Mouse (Mus musculus) adrenal gland, adult 8-10 months (tissue): ENCODE results near the gene Wdfy4. TPM values are rescaled to one million over a fixed set of nuclear protein-coding genes. Genes with fewer than 3 reads are reported as not detected.

Source experiments
- DNase-seq: peaks from one replicate; pipeline ENCODE4 v3.0.0; 2022
- total RNA-seq, 4 experiments: library from RNA; stranded (reverse); gene quantifications; 2 replicates each; pipeline ENCODE4 v1.2.4; 2022

Wdfy4 gene
- 1 to 10 TPM; 2.9 to 8.1 (median 4.9) TPM for total RNA-seq

DNA sequence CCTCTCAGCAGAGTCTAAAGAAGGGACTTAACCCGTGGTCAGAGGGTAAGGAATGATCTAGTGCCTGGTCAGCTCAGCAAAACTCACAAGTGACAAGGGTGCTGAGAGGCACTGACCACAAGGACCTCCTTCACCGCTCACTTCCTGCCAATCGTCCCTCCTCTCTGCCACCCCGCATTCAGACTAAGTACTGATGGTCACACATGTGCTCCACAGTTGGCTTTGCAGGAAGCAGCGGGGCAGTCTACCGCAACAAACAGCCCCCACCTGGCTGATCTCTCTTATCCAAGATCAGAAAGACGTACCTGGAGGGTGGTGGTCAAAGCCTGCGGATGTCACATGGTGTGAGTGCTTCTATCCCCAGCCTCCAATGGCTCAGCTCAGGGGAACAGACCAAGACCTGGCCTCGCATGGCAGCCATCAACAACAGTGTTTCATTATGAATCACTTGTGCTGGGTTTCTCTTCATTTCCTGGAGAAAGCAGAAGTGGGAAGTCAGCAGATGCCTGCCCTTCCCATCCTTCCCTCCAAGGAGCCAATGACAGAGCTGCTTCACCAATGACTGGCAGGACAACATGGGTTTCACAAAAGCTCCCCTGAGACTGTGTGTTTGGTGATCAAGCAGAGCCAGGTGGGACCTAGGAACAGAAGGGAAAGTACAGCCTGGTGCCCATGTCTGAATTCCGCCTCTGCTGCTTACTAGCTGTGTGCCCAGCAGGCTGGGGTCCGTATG lies at the start of gene Wdfy4:
Wdfy4 (minus strand) TSS at position 441 of the 733 bp plus-strand sequence.
- DNase-seq = peak; percentile 5

DNA sequence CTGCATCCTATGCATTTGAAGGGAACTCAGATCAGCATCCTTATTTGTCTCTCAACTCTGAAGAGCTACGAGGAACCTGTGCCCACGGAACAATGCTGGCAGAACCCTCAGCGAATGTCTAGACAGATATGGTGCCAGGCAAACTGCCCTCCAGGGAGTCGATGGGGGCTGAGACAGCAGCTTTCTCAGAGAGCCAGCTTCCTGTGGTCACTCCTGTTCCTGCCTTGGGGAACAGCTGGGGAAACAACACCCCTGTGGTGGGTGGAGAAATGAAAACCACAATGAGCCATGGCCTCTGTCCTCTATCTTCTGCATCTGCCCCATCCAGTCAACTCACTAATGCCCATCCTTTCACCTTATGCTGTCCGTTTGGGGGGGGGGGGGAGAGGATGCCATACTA lies 46.7 kb upstream of the Wdfy4 start:
- no peak for DNase-seq

DNA sequence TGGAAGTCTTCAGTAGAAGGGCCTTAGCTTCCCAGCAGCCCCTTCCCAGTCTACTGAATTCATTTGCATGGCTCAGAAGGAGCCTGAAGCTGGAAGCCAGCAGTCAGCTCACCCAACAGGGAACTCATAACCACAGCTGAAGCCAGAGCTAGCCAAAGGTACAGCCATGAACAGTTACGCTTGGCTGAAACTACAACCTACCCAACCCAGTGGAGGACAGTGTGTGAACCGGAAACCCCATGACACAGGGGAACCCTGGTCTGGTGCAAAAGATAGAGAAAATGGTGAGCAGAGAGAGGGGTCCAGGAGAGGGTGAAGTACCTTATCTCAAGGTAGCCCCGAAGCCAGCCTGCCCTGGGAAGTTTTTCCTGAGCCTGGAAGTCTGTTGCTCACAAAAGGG lies 46.0 kb upstream of the Wdfy4 start:
- DNase-seq = no peak

DNA sequence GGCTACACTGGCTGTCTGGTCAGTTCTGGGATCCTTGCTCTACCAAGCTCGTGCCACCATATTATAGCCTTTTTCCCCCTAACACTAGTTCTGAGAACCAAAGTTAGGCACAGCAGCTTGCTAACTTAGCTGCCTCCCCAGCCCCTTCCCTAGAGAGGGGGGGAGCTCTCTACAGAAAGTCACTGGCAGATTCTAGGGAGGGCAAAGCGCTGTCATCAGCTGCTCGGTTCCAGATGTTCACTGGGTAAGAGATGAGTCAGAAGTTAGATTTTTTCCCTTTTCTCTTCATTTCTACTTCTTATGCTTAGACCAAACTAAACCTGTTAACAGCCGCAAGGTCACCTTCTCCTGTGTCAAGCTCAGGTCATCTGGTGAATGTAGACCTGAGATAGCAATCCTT lies 45.4 kb upstream of the Wdfy4 start:
- no peak for DNase-seq

DNA sequence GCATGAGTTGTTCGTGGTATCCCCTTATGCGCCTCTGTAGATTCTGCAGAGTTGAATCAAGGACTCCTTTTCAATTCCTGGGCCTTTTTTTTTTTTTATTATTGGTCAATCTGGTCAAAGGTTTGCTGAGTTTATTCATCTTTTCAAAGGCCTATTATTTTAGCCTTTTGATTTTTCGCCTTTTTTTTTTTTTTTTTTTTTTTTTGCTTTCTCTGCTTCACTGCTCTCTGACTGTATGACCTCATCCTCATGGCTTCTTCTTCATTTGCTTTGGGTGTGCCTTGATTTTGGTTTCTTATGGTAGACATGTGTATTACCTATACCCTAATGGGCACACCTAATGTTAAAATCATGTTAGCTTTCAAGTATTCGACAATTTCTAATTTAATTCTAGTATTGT lies 39.9 kb upstream of the Wdfy4 start:
- DNase-seq = no peak

DNA sequence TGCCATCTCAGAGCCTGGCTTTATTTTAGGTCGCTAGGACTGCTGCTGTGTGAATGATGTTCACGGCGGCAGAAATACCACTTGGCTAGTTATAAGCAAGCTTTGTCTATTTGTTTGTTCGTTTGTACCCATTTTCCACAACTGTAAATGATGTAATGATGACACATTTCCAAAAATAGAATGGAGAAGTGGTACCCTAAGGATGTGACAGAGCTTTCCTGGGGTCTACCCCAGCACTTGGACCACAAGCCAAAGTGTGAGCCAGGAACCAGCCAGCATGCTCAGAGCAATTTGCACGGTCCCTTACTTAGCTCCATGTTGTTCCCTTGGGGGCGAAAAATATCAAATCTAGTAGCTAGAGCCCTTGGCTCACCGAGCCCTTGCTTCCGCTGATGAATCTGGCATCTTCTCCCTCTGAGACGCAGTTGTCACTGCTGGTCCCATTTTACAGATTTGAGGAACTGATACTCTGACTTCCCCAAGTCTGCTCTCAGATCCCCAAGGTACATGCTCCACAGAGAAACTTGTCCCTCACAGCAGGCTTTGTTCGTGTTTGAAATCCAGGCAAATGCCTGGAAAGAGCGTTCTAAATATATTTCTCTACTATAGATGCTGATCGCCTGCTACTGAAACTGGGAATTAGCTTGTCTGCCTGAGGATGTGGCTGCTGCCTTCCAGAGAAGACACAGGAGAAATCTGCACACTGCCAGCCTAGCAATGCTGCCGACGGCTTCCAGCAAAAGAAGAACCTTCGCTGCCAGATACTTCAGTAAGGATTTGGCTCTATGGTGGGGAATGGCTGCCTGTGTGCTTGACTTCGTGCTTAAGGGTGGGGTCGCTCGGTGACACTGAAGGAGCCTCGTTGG lies 31.3 kb upstream of the Wdfy4 start:
- DNase-seq = no peak

DNA sequence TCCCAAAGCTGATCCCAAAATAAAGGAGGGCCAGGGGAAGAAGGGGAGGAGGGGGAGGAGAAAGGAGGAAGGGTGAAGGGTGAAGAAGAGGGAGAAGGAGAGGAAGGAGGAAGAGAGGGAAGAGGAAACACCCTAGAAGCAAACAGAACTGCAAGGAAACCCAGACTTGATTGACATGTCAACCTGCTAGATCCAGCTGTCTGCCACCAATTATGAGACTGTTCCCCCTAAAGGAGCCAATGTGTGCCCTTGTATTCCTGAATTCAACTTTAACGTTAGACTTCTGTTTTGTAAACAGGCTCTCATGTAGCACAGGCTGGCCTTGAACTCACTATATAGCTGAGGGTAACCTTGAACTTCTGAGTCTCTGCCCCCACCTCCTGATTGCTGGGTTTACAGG lies 29.9 kb upstream of the Wdfy4 start:
- DNase-seq = no peak

DNA sequence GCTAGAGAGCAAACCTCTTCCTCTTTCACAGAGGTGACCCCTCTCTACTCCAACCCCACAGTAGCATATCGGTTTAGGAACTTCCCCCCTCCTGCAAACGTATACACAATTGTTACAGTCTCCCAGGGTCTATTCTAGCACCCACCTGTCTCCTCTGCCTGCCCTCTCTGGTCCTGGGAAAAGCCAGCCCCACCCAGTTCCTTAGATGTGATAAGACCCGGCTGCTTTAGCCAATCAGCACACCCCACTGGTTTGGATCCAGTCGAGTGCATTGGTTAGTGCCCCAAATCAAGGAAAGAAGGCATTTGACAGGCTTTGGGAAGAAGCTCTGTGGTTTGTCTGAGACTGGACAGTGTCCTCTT lies 29.4 kb upstream of the Wdfy4 start:
- no peak for DNase-seq

DNA sequence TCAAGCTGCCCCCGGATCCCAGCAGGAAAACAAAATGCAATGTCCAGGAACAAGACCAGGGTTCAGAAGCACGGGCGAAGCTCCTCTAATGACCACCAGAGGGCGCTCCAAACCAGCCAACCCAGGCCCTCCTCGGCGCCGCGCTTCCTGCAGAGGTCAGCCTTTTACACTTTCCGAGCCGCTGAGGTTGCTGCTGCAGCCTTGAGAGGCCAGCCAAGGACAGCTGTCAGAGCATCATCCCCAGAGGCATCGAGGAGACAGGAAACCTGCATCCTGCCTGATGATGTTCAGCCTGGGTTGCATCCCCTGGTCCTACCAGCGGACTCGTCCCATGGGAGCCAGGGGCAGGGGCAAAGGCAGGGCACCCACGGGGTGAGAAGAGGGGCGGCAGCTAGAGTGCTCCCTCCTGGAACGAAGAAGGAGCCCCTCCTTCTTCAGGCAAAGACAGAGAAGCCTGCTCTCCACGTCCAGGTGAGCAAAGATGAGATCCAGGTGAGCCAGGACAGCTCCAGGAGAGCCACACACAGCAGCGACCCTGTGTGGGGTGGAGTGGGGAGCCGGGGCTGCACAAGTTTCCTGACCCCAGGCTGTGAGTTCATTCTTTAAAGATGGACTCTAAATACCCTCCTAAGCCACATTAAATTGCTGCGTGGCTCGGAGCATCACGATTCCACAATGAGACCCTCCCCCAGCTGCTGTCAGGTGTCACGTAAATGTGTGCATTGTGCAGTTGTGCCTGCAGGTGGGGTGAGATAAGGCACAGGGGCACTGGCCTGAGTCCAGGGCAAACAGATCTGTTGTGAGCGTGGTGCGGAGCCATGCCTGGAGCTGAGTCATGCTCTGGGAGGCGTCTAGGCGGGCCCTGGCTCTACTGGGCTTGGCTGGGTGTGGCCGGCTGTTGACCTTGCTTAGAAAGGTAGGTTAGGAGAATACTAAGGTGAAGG lies 28.8 kb upstream of the Wdfy4 start, which contains the start of gene Arhgap22:
Arhgap22 (plus strand) TSS at position 204 of the 944 bp plus-strand sequence.
- DNase-seq = peak; percentile 79

DNA sequence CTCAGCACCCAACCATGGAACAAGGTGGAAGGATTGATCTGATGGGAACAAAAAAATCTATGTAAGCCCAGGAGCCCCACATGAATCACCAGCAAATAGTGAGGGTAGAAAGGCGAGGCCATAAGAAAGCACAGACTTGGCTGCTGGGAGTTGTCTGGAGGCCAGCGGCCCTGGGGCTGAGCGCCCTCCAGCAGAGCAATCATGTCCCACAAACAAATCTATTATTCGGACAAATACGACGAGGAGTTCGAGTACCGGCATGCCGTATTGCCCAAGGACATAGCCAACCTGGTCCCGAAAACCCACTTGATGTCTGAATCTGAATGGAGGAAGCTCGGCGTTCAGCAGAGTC lies 27.6 kb upstream of the Wdfy4 start:
- DNase-seq = no peak

DNA sequence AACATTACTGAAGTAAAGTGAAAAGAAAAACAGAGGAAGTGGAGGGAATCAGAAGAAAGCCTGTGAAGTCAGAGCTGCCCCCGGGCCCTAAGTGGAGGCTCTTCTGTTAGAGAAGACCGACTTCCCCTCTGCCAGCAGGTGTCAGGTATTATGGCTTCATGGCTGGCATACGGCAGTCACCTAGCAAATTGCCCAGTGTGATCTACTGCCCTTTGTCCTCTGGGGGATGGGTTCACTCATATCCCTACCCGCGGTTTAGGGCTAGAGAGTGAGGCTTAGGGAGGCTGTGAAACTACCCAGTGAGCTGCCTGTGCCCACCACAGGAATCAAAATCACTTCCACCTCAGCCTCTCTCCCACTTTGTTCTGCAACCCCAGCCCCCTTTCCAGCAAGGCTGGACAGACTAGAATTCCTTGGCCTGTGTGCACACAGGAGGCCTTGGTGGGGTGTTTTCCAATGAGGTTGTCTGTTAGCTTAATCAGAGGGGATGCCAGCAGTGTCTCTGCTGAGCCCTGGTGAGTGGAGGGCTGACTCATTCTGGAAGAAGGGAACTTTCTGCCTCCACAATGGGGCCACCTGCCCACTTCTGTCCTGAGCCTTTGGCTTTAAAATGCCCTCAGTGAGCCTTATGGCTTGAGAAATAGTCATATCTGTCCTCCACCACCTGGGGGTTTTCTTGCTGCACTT lies 27.1 kb upstream of the Wdfy4 start:
- DNase-seq = no peak

DNA sequence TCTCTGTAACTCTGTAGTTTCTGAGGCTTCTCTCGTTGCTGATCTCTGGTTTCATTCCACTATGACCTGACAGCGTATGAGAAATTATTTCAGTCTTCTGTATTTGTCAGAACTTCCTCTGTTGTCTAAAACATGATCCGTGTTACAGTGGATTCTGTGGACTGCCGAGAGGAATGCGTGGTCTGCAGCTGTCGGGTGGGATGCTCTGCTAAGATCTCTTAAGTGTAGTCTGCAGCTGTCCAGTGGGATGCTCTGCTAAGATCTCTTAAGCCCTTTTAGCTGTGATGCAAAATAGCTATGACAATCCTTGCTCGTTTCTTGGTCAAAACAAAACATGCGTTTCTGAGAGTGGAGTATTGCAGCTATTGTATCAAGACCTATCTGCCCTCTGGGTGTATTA lies 25.5 kb upstream of the Wdfy4 start:
- DNase-seq = no peak

DNA sequence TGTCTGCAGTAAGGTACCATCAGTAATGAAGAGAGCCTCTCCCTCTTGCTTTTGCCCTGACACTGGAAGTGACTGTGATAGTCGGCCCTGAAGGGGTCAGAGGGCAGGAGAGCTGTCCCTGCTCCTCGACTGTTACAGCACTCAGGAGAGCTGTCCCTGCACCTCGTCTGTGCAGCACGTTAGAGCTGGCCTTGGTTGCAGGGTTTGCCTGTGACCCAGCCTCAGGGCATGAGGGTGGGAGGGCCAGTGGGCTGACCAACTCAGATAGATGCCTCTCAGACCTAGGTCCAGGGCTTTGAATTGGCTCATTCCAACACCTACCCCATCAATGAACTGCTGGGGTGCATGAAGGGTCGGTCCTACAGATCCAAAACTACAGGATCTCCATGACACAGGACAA lies 23.0 kb upstream of the Wdfy4 start:
- no peak for DNase-seq

DNA sequence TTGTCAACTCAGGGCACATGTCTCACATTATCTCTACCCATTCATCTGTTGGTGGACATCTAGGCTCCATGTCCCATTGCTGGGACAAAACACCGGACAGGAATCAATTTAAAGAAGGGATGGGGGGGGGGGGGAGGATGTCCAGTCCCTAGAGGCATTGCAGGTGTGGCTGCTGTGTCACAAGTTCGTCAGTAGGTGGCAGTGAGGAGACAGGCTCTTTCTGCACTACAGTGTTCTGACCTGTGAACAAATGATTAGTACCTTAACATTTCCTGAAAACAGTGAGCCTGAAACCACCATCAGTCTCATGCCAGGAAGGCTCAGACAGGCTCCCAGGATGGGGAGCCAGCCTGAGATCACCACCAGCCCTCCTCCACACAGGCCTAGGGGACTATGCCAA lies 21.7 kb upstream of the Wdfy4 start:
- no peak for DNase-seq

DNA sequence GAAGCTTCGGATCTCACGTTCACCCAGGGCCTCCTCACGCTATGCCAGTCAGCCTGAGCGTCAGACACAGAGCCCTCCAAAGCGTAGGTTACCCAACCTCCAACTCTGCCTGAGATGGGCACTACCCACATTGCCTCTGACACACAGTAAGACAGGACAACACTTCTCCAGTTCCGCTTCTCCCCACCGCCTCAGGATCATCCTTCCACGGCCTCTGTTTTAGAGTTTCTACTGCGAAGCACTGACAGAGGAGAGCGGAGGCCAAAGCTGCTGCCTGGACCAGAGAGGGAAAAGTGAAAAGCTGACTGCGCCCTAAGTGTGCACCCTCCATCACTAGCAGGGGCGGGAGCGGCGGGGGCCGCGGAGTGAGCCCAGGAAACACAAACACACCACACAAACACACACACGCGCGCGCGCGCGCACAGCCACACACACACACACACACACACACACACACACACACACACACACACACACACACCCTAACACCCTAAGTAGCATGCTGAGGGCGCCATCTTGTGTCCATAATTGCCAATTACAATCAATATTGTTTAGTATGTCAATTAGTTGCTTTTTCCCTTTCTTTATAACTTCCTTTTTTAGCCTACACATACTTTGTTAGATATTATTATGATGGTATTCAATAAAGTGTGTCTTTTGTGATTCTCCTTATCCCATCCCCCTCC lies 20.1 kb upstream of the Wdfy4 start:
- DNase-seq = no peak

DNA sequence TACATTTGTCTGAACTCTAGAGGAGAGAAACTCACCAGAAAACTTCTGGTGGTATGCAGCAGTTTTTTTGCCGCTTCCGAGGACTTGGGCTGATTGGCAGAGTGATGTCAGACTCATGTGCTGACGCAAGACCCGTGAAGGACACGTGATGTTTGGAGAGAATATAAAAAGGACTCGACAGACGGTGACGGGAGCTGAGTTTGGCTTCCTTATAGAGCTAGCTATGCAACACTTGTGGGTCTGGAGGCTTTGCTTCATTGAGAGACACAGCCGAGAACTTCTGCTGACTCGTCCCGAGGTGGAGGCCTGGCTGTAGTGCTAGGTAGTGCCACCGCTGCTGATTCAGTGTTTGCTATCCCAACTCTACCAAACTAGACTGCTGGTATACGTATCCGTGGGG lies 18.5 kb upstream of the Wdfy4 start:
- no peak for DNase-seq

DNA sequence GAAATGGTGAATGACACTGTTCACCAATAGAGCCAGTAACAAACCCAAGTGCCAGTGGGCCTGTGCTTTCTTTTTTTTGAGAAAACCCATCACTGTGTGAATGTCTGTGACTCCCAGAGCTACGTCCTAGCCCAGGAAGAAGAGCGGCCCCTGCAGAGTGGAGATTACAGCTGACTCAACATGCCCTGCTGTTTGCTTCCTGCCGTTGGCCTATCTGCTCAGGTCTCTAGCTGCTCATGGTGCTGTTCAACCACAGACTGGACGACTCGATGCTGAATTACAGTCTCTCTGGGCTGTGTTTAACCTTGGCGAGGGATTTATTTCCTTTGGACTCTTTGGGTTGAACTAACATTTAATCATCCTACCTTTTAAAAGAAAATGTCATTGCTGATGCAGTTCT lies 17.6 kb upstream of the Wdfy4 start:
- DNase-seq = no peak

DNA sequence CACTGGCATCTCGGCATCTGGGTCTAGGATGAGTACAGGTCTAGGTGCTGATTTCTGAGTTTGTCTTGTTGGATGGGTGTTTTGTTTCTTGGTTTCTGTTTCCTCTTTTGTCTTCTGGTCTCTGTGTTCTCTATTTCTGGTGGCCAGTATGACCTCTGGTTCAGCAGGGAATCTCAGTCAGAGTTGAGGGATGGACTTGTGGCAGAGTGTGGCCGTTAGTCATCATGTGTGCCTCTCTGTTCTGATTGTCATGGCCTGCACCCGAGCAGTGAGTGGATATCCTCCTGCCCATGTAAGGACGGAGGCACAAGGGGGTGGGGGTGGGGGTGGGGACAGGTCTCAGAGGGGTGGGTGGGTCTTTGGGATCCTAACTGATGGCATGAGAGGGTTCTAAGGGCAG lies 16.9 kb upstream of the Wdfy4 start:
- no peak for DNase-seq

DNA sequence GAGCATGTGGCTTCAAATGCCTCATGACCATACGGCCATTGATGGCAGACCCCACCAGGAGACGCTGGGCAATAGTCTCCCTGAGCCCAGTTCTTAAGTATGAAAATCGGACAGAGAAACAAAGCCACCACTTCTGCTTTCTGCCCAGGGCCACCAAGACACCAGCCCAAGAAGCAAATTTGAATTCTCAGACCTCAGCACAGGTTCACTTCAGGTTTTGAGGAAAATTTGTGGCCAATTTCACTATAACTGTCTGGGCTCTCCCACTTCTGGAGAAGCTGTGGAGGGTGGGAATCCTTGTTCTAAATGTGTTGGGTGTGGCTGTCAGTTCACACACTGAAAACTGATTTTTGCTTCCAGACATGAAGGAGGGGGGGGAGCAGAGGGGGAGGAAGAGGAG lies 8.9 kb upstream of the Wdfy4 start:
- no peak for DNase-seq

DNA sequence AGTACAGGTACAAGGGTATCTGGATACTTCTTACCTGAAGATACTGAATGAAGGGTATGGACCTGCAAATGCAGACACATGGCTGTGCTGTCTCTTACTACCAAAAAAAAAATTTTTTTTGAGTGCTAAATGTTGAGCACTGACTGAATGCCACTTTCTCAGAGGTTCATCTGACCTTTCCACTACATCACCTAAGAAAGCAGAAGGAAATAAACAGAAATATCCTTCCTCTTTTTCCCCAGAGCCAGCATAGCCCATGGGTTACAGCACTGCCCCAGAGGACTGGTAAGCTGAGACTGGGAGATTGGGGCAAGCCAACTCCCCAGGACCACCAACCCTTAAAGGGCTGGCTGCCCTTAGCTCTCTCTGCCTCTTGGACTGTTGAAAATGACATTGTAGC lies 8.5 kb upstream of the Wdfy4 start:
- no peak for DNase-seq

DNA sequence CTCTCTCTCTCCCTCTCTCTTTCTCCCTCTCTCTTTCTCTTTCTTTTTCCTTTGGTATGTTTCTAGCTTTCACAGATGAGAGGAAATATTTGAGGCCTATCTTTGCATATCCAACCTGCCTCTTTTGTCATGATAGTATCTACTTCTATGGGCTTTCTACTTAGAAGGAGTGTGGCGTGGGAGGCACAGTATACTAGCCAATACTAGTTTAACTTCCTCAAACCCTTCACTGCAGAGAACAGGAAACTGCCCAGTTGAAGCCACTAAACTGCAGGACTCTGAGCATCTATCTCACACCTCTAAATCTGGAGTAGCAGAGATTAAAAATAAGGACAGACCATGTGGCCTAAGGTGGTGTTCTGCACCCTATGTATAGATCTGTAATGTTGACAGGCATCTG lies 5.3 kb upstream of the Wdfy4 start:
- DNase-seq = no peak
